Mouse (Mus musculus) midbrain, embryonic 16.5 days (tissue): Measurements from ENCODE around the gene Ppa2. TPM values are rescaled to one million over a fixed set of nuclear protein-coding genes. Genes with fewer than 3 reads are reported as not detected.
A peak's percentile ranks its signal among the peaks of the same experiment; 100 is the strongest.

Experiments
- ATAC-seq: fragments of 200-750 bp; cut with Nextera tagmentation; 2 replicates; pipeline ENCODE4 v1.8.0; 2017; ENCODE audit warnings: moderate TSS enrichment
- H3K27ac ChIP-seq: fragments of 300-500 bp; sonication (generic); 2 replicates; pipeline ENCODE4 v1.5.1; 2014; ENCODE audit warnings: mild to moderate bottlenecking, low read length, mixed read lengths
- H3K27me3 ChIP-seq: fragments of 300-500 bp; sonication (generic); 2 replicates; pipeline ENCODE4 v1.6.1; 2014; ENCODE audit warnings: low read depth, low read length, mixed read lengths; ENCODE audit not compliant: control insufficient read depth, insufficient read depth
- H3K36me3 ChIP-seq: fragments of 300-500 bp; sonication (generic); 2 replicates; pipeline ENCODE4 v1.6.1; 2014; ENCODE audit warnings: mild to moderate bottlenecking, low read length, moderate library complexity, mixed read lengths; ENCODE audit not compliant: control insufficient read depth, insufficient read depth
- H3K4me1 ChIP-seq: fragments of 300-500 bp; sonication (generic); 2 replicates; pipeline ENCODE4 v1.6.1; 2014; ENCODE audit warnings: mild to moderate bottlenecking, low read length, mixed read lengths; ENCODE audit not compliant: control insufficient read depth, insufficient read depth
- H3K4me2 ChIP-seq: fragments of 300-500 bp; sonication (generic); 2 replicates; pipeline ENCODE4 v1.6.1; 2014; ENCODE audit warnings: mild to moderate bottlenecking, low read length, mixed read lengths
- H3K4me3 ChIP-seq: fragments of 300-500 bp; sonication (generic); 2 replicates; pipeline ENCODE4 v1.5.1; 2014; ENCODE audit warnings: low read depth, mild to moderate bottlenecking, low read length, moderate library complexity, mixed read lengths
- H3K9ac ChIP-seq: fragments of 300-500 bp; sonication (generic); 2 replicates; pipeline ENCODE4 v1.6.1; 2014; ENCODE audit warnings: low read depth, low read length, mixed read lengths
- H3K9me3 ChIP-seq: fragments of 300-500 bp; sonication (generic); replicated peaks from 2 replicates; pipeline ENCODE4 v1.6.1; 2014; ENCODE audit warnings: mild to moderate bottlenecking, low read length, mixed read lengths; ENCODE audit not compliant: control insufficient read depth, poor library complexity, severe bottlenecking
- WGBS: fragments of 180-500 bp; shearing (Covaris S2); extraction: QIAGEN DNeasy Blood & Tissue Kit; methylation state at CpG from one replicate; pipeline ENCODE4 v1.1.7; 2014; 5-methylcytosine and 5-hydroxymethylcytosine counted together
- polyA plus RNA-seq: library from polyadenylated mRNA; unstranded; fragments of >200 nt; fragmentation: Nextera tagmentation; extraction: Ambion mirVana; gene quantifications from 2 replicates; pipeline ENCODE4 v1.2.1, GENCODE M21; 2015

Ppa2 gene
- 96.0 and 99.1 TPM in 2 replicates for polyA plus RNA-seq

GRCm38 (mm10) chr3:133309954-133310808 lies at the start of gene Ppa2:
Ppa2 (plus strand) TSS chr3:133310110.
- peak within 1 kb of the TSS; percentile 90 for H3K4me3 ChIP-seq
- peak within 1 kb of the TSS; percentile 97 for H3K27ac ChIP-seq
- under 1% methylated on average over 86 of the region's 95 CpGs for WGBS
- H3K4me2 ChIP-seq: peak within 1 kb of the TSS; percentile 77
- H3K9ac ChIP-seq: peak within 1 kb of the TSS; percentile 93
- no peaks in the 10 kb centered on the region for H3K36me3 ChIP-seq
- H3K4me1 ChIP-seq: peaks cover 8% of the 10 kb centered on the region
- peak; percentile 97 for ATAC-seq
- H3K9me3 ChIP-seq: 0 out of 2 replicates have a peak, but pooled peaks cover 4% of the 10 kb centered on the region
- H3K27me3 ChIP-seq: no peaks in the 10 kb centered on the region

GRCm38 (mm10) chr3:133271887-133272286 lies 38.0 kb upstream of the Ppa2 start:
- H3K4me3 ChIP-seq: no peak overlapping the region
- no peaks in the 10 kb centered on the region for H3K9me3 ChIP-seq
- no peaks in the 10 kb centered on the region for H3K27me3 ChIP-seq
- no peaks in the 10 kb centered on the region for H3K4me1 ChIP-seq
- no peak overlapping the region for H3K4me2 ChIP-seq
- no peak overlapping the region for H3K9ac ChIP-seq
- no peak for ATAC-seq
- H3K27ac ChIP-seq: no peak overlapping the region
- H3K36me3 ChIP-seq: no peaks in the 10 kb centered on the region
- WGBS: 17% methylated on average over 3 of the region's 3 CpGs

- Histone ChIP-seq H3K4me3 (no peak overlapping the region), H3K36me3 (no peaks in the 10 kb centered on the region), H3K4me1 (no peaks in the 10 kb centered on the region), H3K9ac (no peak overlapping the region), H3K27ac (no peak overlapping the region), H3K27me3 (no peaks in the 10 kb centered on the region), H3K4me2 (no peak overlapping the region), H3K9me3 (no peaks in the 10 kb centered on the region)
- 79% methylated on average over 5 of the region's 5 CpGs for WGBS
- no peak for ATAC-seq
Observed at GRCm38 (mm10) chr3:133284587-133284986, 25.3 kb upstream of the Ppa2 start.

DNA sequence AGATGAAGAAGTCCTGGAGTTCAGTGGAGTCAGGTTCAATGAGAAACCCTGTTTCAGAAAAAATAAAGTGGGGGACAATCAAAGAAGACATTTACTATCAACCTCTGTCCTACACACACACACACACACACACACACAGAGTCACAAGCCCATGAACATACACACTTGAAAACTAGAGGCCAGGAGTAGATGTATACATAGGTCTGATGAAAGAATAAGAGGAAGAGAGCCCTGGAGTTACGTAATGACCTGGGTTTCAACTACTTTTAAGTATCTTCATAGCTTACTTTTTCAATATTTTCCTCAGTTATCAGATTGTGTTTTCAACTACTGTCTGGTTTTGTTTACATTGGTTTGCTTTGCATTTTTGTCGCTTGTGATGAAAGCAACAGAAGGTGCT lies 21.1 kb upstream of the Ppa2 start:
- Histone ChIP-seq H3K36me3 (no peaks in the 10 kb centered on the region), H3K9ac (no peak overlapping the region), H3K4me2 (no peak overlapping the region), H3K9me3 (no peaks in the 10 kb centered on the region), H3K27ac (no peak overlapping the region), H3K27me3 (no peaks in the 10 kb centered on the region), H3K4me1 (no peaks in the 10 kb centered on the region), H3K4me3 (no peak overlapping the region)
- ATAC-seq: no peak
- 91% methylated on average over 2 of the region's 2 CpGs for WGBS

GRCm38 (mm10) chr3:133304328-133304727 lies 5.6 kb upstream of the Ppa2 start:
- H3K4me1 ChIP-seq: no peaks in the 10 kb centered on the region
- no peak overlapping the region for H3K27ac ChIP-seq
- no peak overlapping the region for H3K4me3 ChIP-seq
- no peaks in the 10 kb centered on the region for H3K27me3 ChIP-seq
- no peak for ATAC-seq
- H3K36me3 ChIP-seq: no peaks in the 10 kb centered on the region
- H3K4me2 ChIP-seq: no peak overlapping the region
- 95% methylated on average over 3 of the region's 3 CpGs for WGBS
- no peak overlapping the region for H3K9ac ChIP-seq
- H3K9me3 ChIP-seq: 0 out of 2 replicates have a peak, but pooled peaks cover 6% of the 10 kb centered on the region

DNA sequence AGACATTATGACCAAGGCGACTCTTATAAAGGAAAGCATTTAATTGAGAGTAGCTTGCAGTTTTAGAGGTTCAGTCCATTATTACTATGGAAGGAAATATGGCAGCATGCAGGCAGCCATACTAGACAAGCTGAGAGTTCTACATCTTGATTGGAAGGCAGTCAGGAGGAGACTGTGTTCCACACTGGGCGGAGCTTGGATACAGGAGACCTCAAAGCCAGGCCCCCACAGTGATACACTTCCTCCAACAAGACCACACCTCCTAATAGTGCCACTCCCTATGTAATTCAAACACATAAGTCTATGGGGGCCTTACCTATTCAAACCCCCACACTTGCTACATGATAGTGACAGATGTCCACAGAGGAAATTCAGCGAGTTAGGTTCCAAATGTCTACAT lies 1.5 kb upstream of the Ppa2 start:
- H3K9me3 ChIP-seq: 0 out of 2 replicates have a peak, but pooled peaks cover 4% of the 10 kb centered on the region
- 97% methylated on average over 3 of the region's 3 CpGs for WGBS
- ATAC-seq: no peak
- no peaks in the 10 kb centered on the region for H3K27me3 ChIP-seq
- no peak overlapping the region for H3K4me2 ChIP-seq
- no peak overlapping the region for H3K9ac ChIP-seq
- no peak overlapping the region for H3K4me3 ChIP-seq
- no peaks in the 10 kb centered on the region for H3K36me3 ChIP-seq
- H3K27ac ChIP-seq: no peak overlapping the region
- peaks cover 8% of the 10 kb centered on the region for H3K4me1 ChIP-seq

- 0 out of 2 replicates have a peak, but pooled peaks cover 4% of the 10 kb centered on the region for H3K9me3 ChIP-seq
- peaks cover 8% of the 10 kb centered on the region for H3K4me1 ChIP-seq
- WGBS: 89% methylated on average over 7 of the region's 7 CpGs
- ATAC-seq: no peak
- no peaks in the 10 kb centered on the region for H3K27me3 ChIP-seq
- H3K36me3 ChIP-seq: no peaks in the 10 kb centered on the region
- H3K4me3 ChIP-seq: peak overlapping the region; percentile 90
- H3K9ac ChIP-seq: no peak overlapping the region
- peak overlapping the region; percentile 97; the same call in 1 of the 2 replicates for H3K27ac ChIP-seq
- H3K4me2 ChIP-seq: no peak overlapping the region
Observed at GRCm38 (mm10) chr3:133309359-133309758, 551 bp upstream of the Ppa2 start.

GRCm38 (mm10) chr3:133310809-133311179 lies 884 bp downstream of the Ppa2 start:
- ATAC-seq: peak; percentile 49
- H3K36me3 ChIP-seq: no peaks in the 10 kb centered on the region
- WGBS: 13% methylated on average over 14 of the region's 14 CpGs
- 0 out of 2 replicates have a peak, but pooled peaks cover 4% of the 10 kb centered on the region for H3K9me3 ChIP-seq
- H3K27me3 ChIP-seq: no peaks in the 10 kb centered on the region
- H3K4me3 ChIP-seq: peak overlapping the region; percentile 90
- peaks cover 8% of the 10 kb centered on the region for H3K4me1 ChIP-seq
- H3K4me2 ChIP-seq: peak overlapping the region; percentile 77
- peak overlapping the region; percentile 93 for H3K9ac ChIP-seq
- H3K27ac ChIP-seq: peak overlapping the region; percentile 97

DNA sequence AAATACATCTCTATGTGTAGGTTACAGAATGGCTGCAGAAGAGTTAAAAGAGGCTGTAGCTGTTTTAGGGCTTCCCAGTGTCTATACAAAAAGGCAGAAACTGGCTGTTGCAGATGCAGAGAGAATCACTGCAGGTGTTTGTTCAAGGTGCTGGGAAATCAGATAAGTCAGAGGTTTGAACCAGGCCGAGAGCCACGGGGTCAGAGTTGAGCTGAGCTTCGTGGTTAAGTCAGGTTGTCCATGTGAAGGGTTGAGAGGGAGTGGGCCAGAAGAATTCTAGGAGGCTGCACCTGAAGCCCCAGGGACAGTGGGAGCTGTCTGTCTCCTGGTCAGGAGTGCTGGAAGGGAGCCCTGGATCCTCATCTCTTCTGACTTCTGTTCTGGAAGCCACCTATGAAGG lies 2.4 kb downstream of the Ppa2 start:
- ATAC-seq: no peak
- no peak overlapping the region for H3K27ac ChIP-seq
- H3K4me3 ChIP-seq: no peak overlapping the region
- 0 out of 2 replicates have a peak, but pooled peaks cover 4% of the 10 kb centered on the region for H3K9me3 ChIP-seq
- no peaks in the 10 kb centered on the region for H3K36me3 ChIP-seq
- no peak overlapping the region for H3K9ac ChIP-seq
- no peak overlapping the region for H3K4me2 ChIP-seq
- no peaks in the 10 kb centered on the region for H3K27me3 ChIP-seq
- peaks cover 8% of the 10 kb centered on the region for H3K4me1 ChIP-seq
- WGBS: 92% methylated on average over 3 of the region's 3 CpGs
